Mouse (Mus musculus) heart, adult 2 months (tissue): Measurements from ENCODE around the gene Slc38a4. TPM values are rescaled to one million over a fixed set of nuclear protein-coding genes. Genes with fewer than 3 reads are reported as not detected.

Source experiments
- DNase-seq, 2 experiments: peaks; one replicate each; pipeline ENCODE4 v3.0.0; 2021
- H3K27ac ChIP-seq: fragments of 200-600 bp; 2 replicates; pipeline ENCODE4 v1.8.1; 2022
- H3K27me3 ChIP-seq: fragments of 200-500 bp; 2 replicates; pipeline ENCODE4 v1.6.1; 2012; ENCODE audit warnings: mild to moderate bottlenecking, low read length, inconsistent platforms, mixed read lengths; ENCODE audit not compliant: control insufficient read depth, insufficient read depth
- H3K36me3 ChIP-seq: fragments of 200-500 bp; 2 replicates; pipeline ENCODE4 v1.6.1; 2012; ENCODE audit warnings: low read length, inconsistent platforms; ENCODE audit not compliant: control insufficient read depth, insufficient read depth
- H3K4me1 ChIP-seq: fragments of 200-500 bp; 2 replicates; pipeline ENCODE4 v1.6.1; 2011; ENCODE audit warnings: low read length; ENCODE audit not compliant: control insufficient read depth, insufficient read depth
- H3K4me3 ChIP-seq: fragments of 200-600 bp; 2 replicates; pipeline ENCODE4 v1.8.1; 2022
- H3K79me2 ChIP-seq: fragments of 200-500 bp; replicated peaks from 2 replicates; pipeline ENCODE4 v1.6.1; 2012; ENCODE audit warnings: mild to moderate bottlenecking, inconsistent platforms, low read length, moderate library complexity, mixed read lengths; ENCODE audit not compliant: control insufficient read depth, insufficient read depth
- H3K9ac ChIP-seq: fragments of 200-500 bp; 2 replicates; pipeline ENCODE4 v1.6.1; 2012; ENCODE audit warnings: low read depth, mild to moderate bottlenecking, control low read depth, inconsistent platforms, low read length, mixed read lengths
- CTCF ChIP-seq: fragments of 200-600 bp; IDR thresholded peaks from 2 replicates; pipeline ENCODE4 v1.8.1; 2022; ENCODE audit warnings: antibody characterized with exemption, mild to moderate bottlenecking, moderate library complexity
- EP300 ChIP-seq: fragments of 200-500 bp; IDR thresholded peaks from 2 replicates; pipeline ENCODE4 v1.6.1; 2011; ENCODE audit warnings: low read depth, low read length, control low read depth; ENCODE audit not compliant: insufficient read depth
- POLR2A ChIP-seq: fragments of 200-500 bp; IDR thresholded peaks from 2 replicates; pipeline ENCODE4 v1.6.1; 2011; ENCODE audit warnings: mild to moderate bottlenecking, low read depth, low read length, control low read depth; ENCODE audit not compliant: insufficient read depth
- WGBS: fragments of 180-500 bp; shearing (Covaris S2); methylation state at CpG from one replicate; pipeline ENCODE4 v1.1.7; 2018; 5-methylcytosine and 5-hydroxymethylcytosine counted together
- intact Hi-C: fragments of 180-260 bp; cut with DNase I; formaldehyde crosslinking; loops from one replicate; pipeline ENCODE4 v1.15.1; 2025
- polyA plus RNA-seq: library from polyadenylated mRNA; depleted of rRNA; stranded (reverse); fragments of >200 nt; gene quantifications from 2 replicates; pipeline ENCODE4 v1.2.3, GENCODE M21; 2012
- total RNA-seq, 2 experiments: library from RNA; stranded (reverse); gene quantifications; 2 replicates each; pipeline ENCODE4 v1.2.3; 2021

The Slc38a4 gene
- total and polyA plus RNA-seq, 3 experiments, result 5.4 to 7.8 (median 6.0) TPM

DNA sequence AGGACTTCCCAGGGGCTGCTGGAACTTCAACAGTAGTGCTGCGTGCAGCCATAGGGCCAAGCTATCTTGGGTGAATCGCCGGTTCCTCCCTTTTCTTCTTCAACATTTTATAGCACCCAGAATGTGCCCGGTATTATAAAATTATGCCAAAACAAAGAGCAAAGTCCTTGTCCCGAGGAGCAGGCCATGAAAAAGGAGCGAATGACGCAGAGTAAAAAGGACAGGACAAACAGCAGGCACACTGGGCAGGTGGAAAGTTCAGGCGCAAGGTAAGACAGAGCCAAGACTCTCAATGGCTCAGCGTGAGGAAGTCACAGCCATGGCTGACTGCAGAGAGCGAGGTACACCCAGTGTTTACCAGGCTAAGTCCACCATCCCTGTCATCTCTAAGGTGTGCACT, 5.7 kb downstream of the Slc38a4 start:
- intact Hi-C loops, result no loop called here
- Histone ChIP-seq H3K79me2 (no peaks in the 10 kb centered on the region), H3K27me3 (no peaks in the 10 kb centered on the region; the same call in 1 of the 2 replicates), H3K4me1 (no peaks in the 10 kb centered on the region), H3K27ac (no peak overlapping the region), H3K36me3 (no peaks in the 10 kb centered on the region), H3K4me3 (no peak overlapping the region), H3K9ac (no peak overlapping the region)
- no peak for TF ChIP-seq EP300
- TF ChIP-seq CTCF, result no peak
- no peak for TF ChIP-seq POLR2A
- 63% methylated on average over 10 of the region's 10 CpGs for WGBS
- DNase-seq, result no peak

DNA sequence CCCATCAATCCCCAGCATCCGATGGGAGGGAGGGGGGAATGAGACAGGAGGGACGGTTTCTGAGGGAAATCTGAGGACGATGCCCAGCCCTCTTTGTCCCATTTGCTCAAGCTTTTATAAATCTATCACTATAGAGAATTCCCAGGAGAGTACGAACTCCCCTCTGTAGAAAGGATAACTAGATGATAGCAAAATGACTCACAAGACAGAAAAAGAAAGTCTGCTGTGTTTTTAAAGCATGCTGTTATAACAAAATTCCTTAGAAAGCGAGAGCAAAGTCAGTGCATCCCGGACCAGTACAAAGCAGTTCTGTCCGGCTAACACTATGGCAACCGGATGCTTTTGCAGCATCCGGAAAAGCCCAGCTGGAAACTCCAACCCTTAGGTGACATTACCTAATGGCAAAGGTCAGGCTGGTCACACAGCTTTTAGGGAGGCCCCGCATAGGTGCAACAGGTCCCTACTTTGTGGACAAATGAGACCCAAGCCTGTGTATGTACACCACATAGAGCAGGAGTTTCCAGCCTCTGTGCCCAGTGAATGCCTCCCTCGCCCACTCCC, 6.4 kb downstream of the Slc38a4 start:
- H3K27ac ChIP-seq, result no peak overlapping the region
- H3K36me3 ChIP-seq, result no peaks in the 10 kb centered on the region
- no peaks in the 10 kb centered on the region for H3K27me3 ChIP-seq
- TF ChIP-seq POLR2A (no peak), EP300 (no peak), CTCF (no peak)
- no peak overlapping the region for H3K9ac ChIP-seq
- no peaks in the 10 kb centered on the region for H3K79me2 ChIP-seq
- 58% methylated on average over 11 of the region's 11 CpGs for WGBS
- intact Hi-C loops, result loop anchor here (5.0 kb wide), 1 partner anchor 42 kb away; no protein-coding TSS in a partner anchor
- H3K4me1 ChIP-seq, result no peaks in the 10 kb centered on the region
- H3K4me3 ChIP-seq, result no peak overlapping the region
- DNase-seq, result no peak

- WGBS, result 81% methylated on average over 5 of the region's 5 CpGs
- Histone ChIP-seq H3K79me2 (no peaks in the 10 kb centered on the region), H3K4me1 (no peaks in the 10 kb centered on the region), H3K4me3 (no peak overlapping the region), H3K27me3 (no peaks in the 10 kb centered on the region), H3K9ac (no peak overlapping the region), H3K27ac (no peak overlapping the region), H3K36me3 (no peaks in the 10 kb centered on the region)
- no peak for TF ChIP-seq POLR2A
- no peak for TF ChIP-seq EP300
- no peak for TF ChIP-seq CTCF
- no peak for DNase-seq
- intact Hi-C loops, result loop anchor here (5.0 kb wide), 1 partner anchor 41 kb away; no protein-coding TSS in a partner anchor
Measured at GRCm38 (mm10) chr15:97048267-97048666, 7.5 kb downstream of the Slc38a4 start.

DNA sequence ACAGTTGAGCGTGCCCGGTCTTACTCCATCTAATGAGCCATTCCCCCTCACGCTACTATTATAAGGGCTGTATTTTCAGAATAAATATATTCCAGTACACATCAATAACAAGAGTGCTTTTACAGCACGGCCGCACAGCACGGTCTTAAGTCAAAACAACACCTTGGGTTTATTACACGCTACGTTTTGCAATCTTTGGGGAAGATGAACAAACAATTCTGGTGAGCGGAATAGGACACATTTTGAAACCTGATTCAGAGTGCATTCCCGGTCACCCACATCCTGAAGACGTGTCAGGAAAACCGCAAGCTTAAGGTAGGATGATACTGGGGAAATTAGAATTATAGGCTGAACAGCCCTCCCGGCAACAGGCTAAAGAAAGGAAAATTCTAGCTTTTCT, 11.8 kb downstream of the Slc38a4 start:
- no peaks in the 10 kb centered on the region for H3K27me3 ChIP-seq
- H3K4me3 ChIP-seq, result no peak overlapping the region
- intact Hi-C loops, result no loop called here
- no peaks in the 10 kb centered on the region for H3K79me2 ChIP-seq
- H3K27ac ChIP-seq, result no peak overlapping the region
- H3K9ac ChIP-seq, result no peak overlapping the region
- H3K36me3 ChIP-seq, result no peaks in the 10 kb centered on the region
- no peak for TF ChIP-seq POLR2A
- TF ChIP-seq CTCF, result no peak
- no peak for TF ChIP-seq EP300
- 97% methylated on average over 13 of the region's 13 CpGs for WGBS
- no peaks in the 10 kb centered on the region for H3K4me1 ChIP-seq
- DNase-seq, result no peak

DNA sequence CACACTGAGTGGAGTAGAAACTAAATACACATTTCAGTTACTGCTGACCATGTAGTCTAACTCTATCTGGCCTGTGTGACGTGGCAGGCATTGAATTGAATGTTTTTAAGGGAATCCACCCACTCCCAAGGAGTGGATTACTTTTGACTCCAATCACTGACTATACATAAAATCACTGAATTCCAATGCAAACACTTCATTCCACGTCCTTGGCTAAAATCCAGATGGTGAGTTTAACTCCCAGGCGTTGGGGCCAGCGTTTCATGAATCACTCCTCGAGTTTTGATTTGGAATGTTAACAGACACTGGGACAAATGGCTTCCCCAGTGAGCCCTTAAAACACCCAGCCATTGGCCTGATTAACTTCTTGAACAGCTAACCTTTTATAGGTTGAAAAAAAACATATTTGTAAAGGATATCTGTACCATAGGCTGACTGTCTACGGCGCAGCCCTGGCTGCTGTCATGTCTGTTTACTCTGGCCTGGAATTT, 13.7 kb downstream of the Slc38a4 start:
- Histone ChIP-seq H3K9ac (no peak overlapping the region), H3K4me1 (no peaks in the 10 kb centered on the region), H3K4me3 (no peak overlapping the region), H3K27ac (no peak overlapping the region), H3K36me3 (no peaks in the 10 kb centered on the region), H3K27me3 (no peaks in the 10 kb centered on the region), H3K79me2 (no peaks in the 10 kb centered on the region)
- no peak for DNase-seq
- TF ChIP-seq POLR2A (no peak), CTCF (no peak), EP300 (no peak)
- intact Hi-C loops, result no loop called here
- WGBS, result 43% methylated on average over 7 of the region's 7 CpGs

DNA sequence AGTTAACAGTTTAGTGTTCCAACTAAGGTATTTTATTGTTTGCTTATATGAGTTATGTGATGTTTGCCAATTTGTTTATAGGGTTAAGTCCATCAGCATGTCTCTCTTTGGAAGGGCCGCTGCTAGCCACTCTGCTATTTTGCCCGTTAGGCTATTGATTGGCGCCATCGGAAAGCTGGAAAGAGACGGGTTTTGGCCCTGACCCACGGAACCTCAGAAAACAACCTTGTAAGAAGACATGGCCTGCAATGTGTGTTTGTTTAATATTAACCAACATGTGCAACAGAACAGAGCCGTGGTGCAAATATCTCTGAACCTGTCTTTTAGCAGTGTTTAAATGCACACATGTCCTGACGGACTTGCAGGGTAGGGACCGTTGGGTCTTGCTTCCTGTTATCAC, 14.6 kb downstream of the Slc38a4 start:
- 86% methylated on average over 9 of the region's 9 CpGs for WGBS
- Histone ChIP-seq H3K27me3 (no peaks in the 10 kb centered on the region), H3K79me2 (no peaks in the 10 kb centered on the region), H3K36me3 (no peaks in the 10 kb centered on the region), H3K9ac (no peak overlapping the region), H3K27ac (no peak overlapping the region), H3K4me3 (no peak overlapping the region), H3K4me1 (no peaks in the 10 kb centered on the region)
- intact Hi-C loops, result no loop called here
- no peak for TF ChIP-seq CTCF
- no peak for TF ChIP-seq EP300
- TF ChIP-seq POLR2A, result no peak
- no peak for DNase-seq
